Mouse (Mus musculus) spleen, adult 18-20 months (tissue): ENCODE data around the gene Abcc1.

Experiments
- DNase-seq, 2 experiments: peaks; one replicate each; pipeline ENCODE4 v3.0.0; 2022; ENCODE audit warnings: mixed read lengths in 2 of 2

Abcc1 gene

GRCm38 (mm10) chr16:14444059-14444855 is 82.9 kb downstream of the Abcc1 start:
- DNase-seq: no peak

- no peak for DNase-seq
Observed at GRCm38 (mm10) chr16:14445197-14445596, 83.8 kb downstream of the Abcc1 start.

GRCm38 (mm10) chr16:14447366-14447765 is 86.0 kb downstream of the Abcc1 start:
- no peak for DNase-seq

- DNase-seq: no peak
Observed at GRCm38 (mm10) chr16:14448307-14448706, 86.9 kb downstream of the Abcc1 start.

- DNase-seq: no peak
Observed at GRCm38 (mm10) chr16:14449861-14450260, 88.5 kb downstream of the Abcc1 start.

- no peak for DNase-seq
Observed at GRCm38 (mm10) chr16:14451374-14452046, 90.2 kb downstream of the Abcc1 start.

- no peak for DNase-seq
Observed at GRCm38 (mm10) chr16:14462535-14462934, 101.2 kb downstream of the Abcc1 start.

- no peak for DNase-seq
Observed at GRCm38 (mm10) chr16:14465016-14465415, 103.7 kb downstream of the Abcc1 start.

GRCm38 (mm10) chr16:14468351-14468750 is 107.0 kb downstream of the Abcc1 start:
- no peak for DNase-seq

GRCm38 (mm10) chr16:14468841-14469240 is 107.5 kb downstream of the Abcc1 start:
- no peak for DNase-seq

- DNase-seq: no peak
Observed at GRCm38 (mm10) chr16:14472171-14472570, 110.8 kb downstream of the Abcc1 start.

GRCm38 (mm10) chr16:14473686-14474085 is 112.3 kb downstream of the Abcc1 start:
- no peak for DNase-seq

GRCm38 (mm10) chr16:14475001-14475400 is 113.6 kb downstream of the Abcc1 start:
- no peak for DNase-seq

- no peak for DNase-seq
Observed at GRCm38 (mm10) chr16:14476056-14476455, 114.7 kb downstream of the Abcc1 start.

GRCm38 (mm10) chr16:14476701-14477400 is 115.5 kb downstream of the Abcc1 start:
- DNase-seq: no peak

- DNase-seq: no peak
Observed at GRCm38 (mm10) chr16:14477510-14478300, 116.3 kb downstream of the Abcc1 start.

- no peak for DNase-seq
Observed at GRCm38 (mm10) chr16:14479641-14480040, 118.3 kb downstream of the Abcc1 start.

GRCm38 (mm10) chr16:14483221-14483620 is 121.9 kb downstream of the Abcc1 start:
- DNase-seq: no peak

GRCm38 (mm10) chr16:14493491-14494114 is 132.2 kb downstream of the Abcc1 start:
- no peak for DNase-seq

- no peak for DNase-seq
Observed at GRCm38 (mm10) chr16:14501649-14502360, 140.4 kb downstream of the Abcc1 start.

- no peak for DNase-seq
Observed at GRCm38 (mm10) chr16:14506461-14506860, 145.1 kb downstream of the Abcc1 start.
